Mouse (Mus musculus) olfactory bulb, adult 2 months (tissue): ENCODE measurements around the gene Med13l. TPM values are rescaled to one million over a fixed set of nuclear protein-coding genes. Genes with fewer than 3 reads are reported as not detected.

ENCODE experiments used
- H3K27ac ChIP-seq: fragments of 200-500 bp; 2 replicates; pipeline ENCODE4 v1.5.1; 2012; ENCODE audit warnings: low read depth, low read length; ENCODE audit not compliant: insufficient read depth
- H3K4me1 ChIP-seq: fragments of 200-500 bp; 2 replicates; pipeline ENCODE4 v1.6.1; 2012; ENCODE audit warnings: low read length; ENCODE audit not compliant: control insufficient read depth, insufficient read depth
- H3K4me3 ChIP-seq: fragments of 200-500 bp; 2 replicates; pipeline ENCODE4 v1.5.1; 2012; ENCODE audit warnings: mild to moderate bottlenecking, low read depth, low read length, moderate library complexity; ENCODE audit not compliant: insufficient read depth
- CTCF ChIP-seq: fragments of 200-500 bp; IDR thresholded peaks from 2 replicates; pipeline ENCODE4 v1.5.1; 2012; ENCODE audit warnings: low read depth, mild to moderate bottlenecking, low read length, moderate library complexity; ENCODE audit not compliant: insufficient read depth
- POLR2A ChIP-seq: fragments of 200-500 bp; IDR thresholded peaks from 2 replicates; pipeline ENCODE4 v1.6.1; 2012; ENCODE audit warnings: mild to moderate bottlenecking, low read depth, low read length, moderate library complexity; ENCODE audit not compliant: insufficient read depth
- WGBS: fragments of 180-500 bp; shearing (Covaris S2); methylation state at CpG from one replicate; pipeline ENCODE4 v1.1.7; 2018; 5-methylcytosine and 5-hydroxymethylcytosine counted together
- polyA plus RNA-seq: library from polyadenylated mRNA; stranded (reverse); fragments of >200 nt; gene quantifications from 2 replicates; pipeline ENCODE4 v1.2.4, GENCODE M21; 2012; ENCODE audit warnings: low replicate concordance; ENCODE audit not compliant: missing spikeins, insufficient read depth, insufficient read length

Med13l gene
- polyA plus RNA-seq, 1 experiment = not detected

DNA sequence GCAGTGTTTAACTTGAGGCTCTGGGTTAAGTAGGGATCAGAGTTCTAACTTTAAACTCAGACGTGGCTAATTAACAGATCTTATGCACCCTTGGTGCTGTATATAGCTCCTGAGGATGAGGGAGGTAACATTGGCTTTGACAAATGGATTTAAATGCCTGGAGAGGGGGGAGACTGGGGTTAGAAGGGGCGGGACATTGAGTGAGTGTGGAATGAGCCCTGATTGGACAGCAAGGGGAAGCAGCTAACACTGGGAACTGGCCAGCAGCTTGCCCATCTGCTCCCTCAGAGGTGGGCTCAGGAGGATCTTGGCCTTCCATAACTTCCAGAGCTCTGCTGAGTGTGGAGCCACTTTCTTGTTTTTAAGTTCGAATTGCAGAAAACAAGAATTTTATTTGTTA is 171.7 kb downstream of the Med13l start:
- no peak overlapping the region for H3K27ac ChIP-seq
- WGBS = 63% methylated on average over 3 of the region's 3 CpGs
- no peak overlapping the region for H3K4me3 ChIP-seq
- TF ChIP-seq CTCF (no peak), POLR2A (no peak)
- peaks cover 7% of the 10 kb centered on the region for H3K4me1 ChIP-seq

DNA sequence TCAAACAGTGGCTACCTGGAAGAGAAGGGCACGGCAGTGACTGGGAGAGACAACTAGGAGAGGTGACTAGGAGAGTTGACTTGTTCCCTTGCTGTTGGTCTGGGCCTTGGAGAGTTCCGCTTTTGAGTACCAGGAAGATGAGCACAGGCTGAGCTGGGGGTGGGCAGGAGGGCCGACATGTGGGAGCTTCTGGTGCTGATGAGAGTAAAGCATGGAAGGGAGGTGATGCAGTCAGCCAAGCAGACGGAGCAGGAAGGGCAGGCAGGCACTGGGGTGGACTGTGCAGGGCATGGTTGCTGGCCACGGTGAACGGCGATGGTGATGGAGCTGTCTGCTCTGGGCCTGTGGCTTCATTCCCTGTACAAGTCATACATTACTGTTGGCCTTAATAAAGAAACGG is 172.2 kb downstream of the Med13l start:
- no peak for TF ChIP-seq CTCF
- TF ChIP-seq POLR2A = no peak
- H3K27ac ChIP-seq = no peak overlapping the region
- WGBS = 80% methylated on average over 8 of the region's 8 CpGs
- H3K4me1 ChIP-seq = peaks cover 7% of the 10 kb centered on the region
- H3K4me3 ChIP-seq = no peak overlapping the region

DNA sequence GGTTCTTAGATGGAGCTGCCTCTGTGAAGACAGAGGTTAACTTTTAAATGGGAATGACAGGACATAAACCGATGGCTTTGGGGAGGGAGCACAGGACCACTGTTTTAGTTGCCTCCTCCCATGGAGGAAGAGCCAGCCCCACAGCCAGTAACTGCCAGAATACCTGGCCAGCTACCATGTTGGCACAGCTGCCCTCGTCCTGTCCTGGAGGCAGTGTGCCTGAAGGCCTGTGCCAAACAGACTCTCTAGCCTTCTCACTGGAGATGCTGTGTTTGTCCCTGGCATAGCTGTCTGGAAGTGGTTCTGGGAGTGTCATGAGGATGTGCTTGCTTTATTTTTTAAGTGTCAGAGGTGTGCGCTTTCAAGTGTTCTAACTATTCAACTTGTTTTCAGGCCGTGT is 173.1 kb downstream of the Med13l start:
- no peak for TF ChIP-seq POLR2A
- no peak for TF ChIP-seq CTCF
- WGBS = 76% methylated on average over 4 of the region's 4 CpGs
- H3K27ac ChIP-seq = no peak overlapping the region
- no peak overlapping the region for H3K4me3 ChIP-seq
- peaks cover 7% of the 10 kb centered on the region for H3K4me1 ChIP-seq

GRCm38 (mm10) chr5:118734455-118734854 is 174.0 kb downstream of the Med13l start:
- Histone ChIP-seq H3K27ac (no peak overlapping the region), H3K4me3 (no peak overlapping the region), H3K4me1 (peaks cover 7% of the 10 kb centered on the region)
- TF ChIP-seq POLR2A = no peak
- TF ChIP-seq CTCF = no peak
- 65% methylated on average over 9 of the region's 9 CpGs for WGBS

DNA sequence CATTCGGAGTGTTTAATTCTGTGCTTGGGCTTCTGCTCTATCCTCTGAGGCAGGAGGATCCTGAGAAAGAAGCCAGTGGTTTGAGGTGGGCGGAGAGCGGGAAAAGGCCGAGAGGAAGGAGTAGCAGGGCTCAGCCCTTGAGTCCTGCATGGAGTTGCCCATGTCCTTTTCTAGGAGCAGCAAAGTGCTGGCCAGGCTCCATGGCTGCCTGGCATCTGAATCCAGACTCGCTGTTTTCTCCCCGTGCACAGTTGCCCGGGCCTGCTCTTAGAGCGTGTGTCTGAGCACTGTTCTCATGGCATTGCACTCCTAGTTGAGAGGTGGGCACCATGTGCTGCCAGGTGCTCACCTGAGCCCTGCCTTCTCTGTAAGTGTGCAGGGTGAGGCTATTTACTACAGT is 175.3 kb downstream of the Med13l start:
- Histone ChIP-seq H3K4me3 (no peak overlapping the region), H3K4me1 (peaks cover 7% of the 10 kb centered on the region), H3K27ac (no peak overlapping the region)
- no peak for TF ChIP-seq CTCF
- no peak for TF ChIP-seq POLR2A
- WGBS = 67% methylated on average over 8 of the region's 8 CpGs

DNA sequence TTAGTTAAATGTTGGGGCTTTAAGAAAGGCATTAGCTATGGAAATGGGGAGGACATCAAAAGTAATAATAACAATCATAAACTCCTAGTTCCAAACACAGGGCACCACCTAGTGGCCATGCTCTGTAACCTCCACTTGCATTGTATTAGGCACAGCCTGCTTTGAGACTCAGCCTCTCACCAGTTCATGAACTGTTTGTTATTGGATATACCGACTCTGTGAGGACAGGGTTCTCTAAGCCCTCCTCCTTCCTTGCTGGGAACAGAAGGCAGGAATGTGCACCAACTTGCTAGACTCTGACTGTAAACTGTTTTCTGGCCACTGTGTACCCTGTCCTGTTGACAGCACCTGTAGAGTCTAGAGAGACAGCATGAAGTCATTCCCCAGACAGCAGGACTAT is 177.1 kb downstream of the Med13l start:
- no peak for TF ChIP-seq POLR2A
- Histone ChIP-seq H3K4me3 (no peak overlapping the region), H3K27ac (no peak overlapping the region), H3K4me1 (peaks cover 6% of the 10 kb centered on the region)
- 9% methylated on average over 1 of the region's 1 CpGs for WGBS

DNA sequence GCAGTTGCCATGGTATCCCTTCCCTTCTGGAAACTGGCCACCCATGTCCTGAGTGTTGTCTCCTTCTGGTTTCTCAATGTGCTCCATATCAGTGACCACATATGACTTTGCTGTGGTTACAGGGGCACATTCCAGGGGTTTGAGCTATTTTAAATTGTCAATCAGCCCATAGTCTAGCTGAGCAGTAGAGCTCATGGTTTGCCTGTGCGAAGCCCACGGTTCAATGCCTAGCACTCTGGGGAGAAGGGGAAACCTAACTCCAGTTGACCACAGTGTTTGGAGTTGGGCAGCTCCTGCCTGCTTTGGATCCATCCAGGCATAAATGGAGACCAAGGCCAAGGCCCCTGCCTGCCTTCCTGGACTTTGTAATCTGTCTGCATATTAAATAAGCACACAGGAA is 182.6 kb downstream of the Med13l start:
- WGBS = 95% methylated on average over 2 of the region's 2 CpGs
- Histone ChIP-seq H3K4me3 (no peak overlapping the region), H3K27ac (no peak overlapping the region), H3K4me1 (no peaks in the 10 kb centered on the region)
- TF ChIP-seq POLR2A (no peak), CTCF (no peak)

GRCm38 (mm10) chr5:118747026-118747425 is 186.5 kb downstream of the Med13l start:
- H3K27ac ChIP-seq = no peak overlapping the region
- no peaks in the 10 kb centered on the region for H3K4me1 ChIP-seq
- no peak for TF ChIP-seq CTCF
- no peak for TF ChIP-seq POLR2A
- 80% methylated on average over 10 of the region's 10 CpGs for WGBS
- no peak overlapping the region for H3K4me3 ChIP-seq

- WGBS = 60% methylated on average over 13 of the region's 13 CpGs
- Histone ChIP-seq H3K4me3 (no peak overlapping the region), H3K4me1 (peaks cover 28% of the 10 kb centered on the region), H3K27ac (no peak overlapping the region)
- TF ChIP-seq CTCF (no peak), POLR2A (no peak)
These were observed 191.1 kb downstream of the Med13l start for GRCm38 (mm10) chr5:118751446-118752179.
